Comparison of ENCODE assay signal across 9 mouse cellular contexts in genomic region chr11:65475302-65475701, GRCm38 (mm10).
A peak's percentile ranks its signal among the peaks of the same experiment; 100 is the strongest.
DNase-seq lines count a peak whose midpoint lies in the region; ATAC-seq and TF ChIP-seq lines count a peak whose summit lies in the region.
"Had no signal": no experiment of that assay in that cellular context is flagged by ENCODE, and none has a peak within 500 bp of the region (broad histone marks: within the 10 kb centered on the region; RNA-seq: fewer than 3 reads in every experiment).

No protein-coding gene starts in this region.

- peak; percentile 18 for DNase-seq in retina, postnatal 1 day
- DNase-seq in retina, embryonic 14.5 days (ENCODE audit: low spot score), result no peak
- peak; percentile 82 for DNase-seq in forebrain, postnatal 0 days
- DNase-seq in left cerebral cortex, adult 18-20 months (ENCODE audit: low spot score in 2 of 2), result peak; percentile 72 to 75
- DNase-seq in ovary, adult 18-20 months (ENCODE audit: low spot score), result peak; percentile 58
- DNase-seq in c-Kit-positive CD71-positive TER-119-positive erythroid progenitor cells, embryonic 14.5 days (ENCODE audit: low spot score), result no peak
- no peak for DNase-seq in thymus, adult 2 months

- no peaks in the 10 kb centered on the region for H3K36me3 ChIP-seq in forebrain, postnatal 0 days (ENCODE audit: insufficient read depth)
- no peaks in the 10 kb centered on the region for H3K36me3 ChIP-seq in intestine, embryonic 15.5 days
- no peaks in the 10 kb centered on the region for H3K36me3 ChIP-seq in thymus, adult 2 months (ENCODE audit: control insufficient read depth, insufficient read depth, low read length)

- WGBS in forebrain, postnatal 0 days, result 46% methylated on average over 12 of the region's 12 CpGs
- 53% methylated on average over 12 of the region's 12 CpGs for WGBS in intestine, embryonic 15.5 days
- 93% methylated on average over 12 of the region's 12 CpGs for WGBS in thymus, adult 2 months

- TF ChIP-seq POLR2A in thymus, adult 2 months (IDR thresholded peaks at IDR 0.05; ENCODE audit: control insufficient read depth, extremely low read depth, insufficient read depth, low read length, poor library complexity), result no peak

- H3K4me1 ChIP-seq in forebrain, postnatal 0 days (ENCODE audit: insufficient read depth), result peaks cover 3% of the 10 kb centered on the region; the same call in 1 of the 2 replicates
- H3K4me1 ChIP-seq in intestine, embryonic 15.5 days (replicated peaks), result peaks cover 2% of the 10 kb centered on the region; the same call in 1 of the 2 replicates
- no peaks in the 10 kb centered on the region for H3K4me1 ChIP-seq in thymus, adult 2 months (replicated peaks; ENCODE audit: control insufficient read depth, insufficient read depth, low read length)

- H3K9me3 ChIP-seq in forebrain, postnatal 0 days (ENCODE audit: low read length), result no peaks in the 10 kb centered on the region
- H3K9me3 ChIP-seq in intestine, embryonic 15.5 days, result no peaks in the 10 kb centered on the region

- peak; percentile 86 for ATAC-seq in forebrain, postnatal 0 days
- peak; percentile 75 for ATAC-seq in intestine, embryonic 15.5 days
- ATAC-seq: Patski had no signal

- no peak overlapping the region for H3K27ac ChIP-seq in forebrain, postnatal 0 days (ENCODE audit: low read depth, low read length)
- H3K27ac ChIP-seq in intestine, embryonic 15.5 days, result peak overlapping the region; percentile 52; the same call in 1 of the 2 replicates
- H3K27ac ChIP-seq in thymus, adult 2 months (ENCODE audit: control insufficient read depth, insufficient read depth, low read length), result no peak overlapping the region

- no peak overlapping the region for H3K4me2 ChIP-seq in forebrain, postnatal 0 days (ENCODE audit: low read depth)
- no peak overlapping the region for H3K4me2 ChIP-seq in intestine, embryonic 15.5 days (replicated peaks)

- H3K9ac ChIP-seq in forebrain, postnatal 0 days, result no peak overlapping the region
- no peak overlapping the region for H3K9ac ChIP-seq in intestine, embryonic 15.5 days

- peak; percentile 25; the same call in 1 of the 2 replicates for TF ChIP-seq CTCF in forebrain, postnatal 0 days (IDR thresholded peaks at IDR 0.05; ENCODE audit: low read depth)
- TF ChIP-seq CTCF in thymus, adult 2 months (IDR thresholded peaks at IDR 0.05; ENCODE audit: borderline replicate concordance, control insufficient read depth, extremely low read depth, insufficient read depth, low read length, poor library complexity), result no peak

- H3K4me3 ChIP-seq in forebrain, postnatal 0 days (ENCODE audit: low read depth, low read length), result no peak overlapping the region
- no peak overlapping the region for H3K4me3 ChIP-seq in intestine, embryonic 15.5 days (replicated peaks)
- H3K4me3 ChIP-seq in thymus, adult 2 months (ENCODE audit: control insufficient read depth, insufficient read depth, low read length), result no peak overlapping the region

- H3K27me3 ChIP-seq in forebrain, postnatal 0 days (ENCODE audit: insufficient read depth, low read length), result no peaks in the 10 kb centered on the region
- no peaks in the 10 kb centered on the region for H3K27me3 ChIP-seq in intestine, embryonic 15.5 days (replicated peaks)
- no peaks in the 10 kb centered on the region for H3K27me3 ChIP-seq in thymus, adult 2 months (ENCODE audit: control insufficient read depth, insufficient read depth, low read length)
- H3K27me3 ChIP-seq: Patski had no signal

Comparison
In these comparisons a context has a peak if more than half of its experiments do, and no peak if none do; other contexts are left out.
1. DNase-seq: peak in retina, postnatal 1 day (single experiment), forebrain, postnatal 0 days (single experiment), left cerebral cortex, adult 18-20 months (2 of 2) and ovary, adult 18-20 months (single experiment); none in retina, embryonic 14.5 days (single experiment), c-Kit-positive CD71-positive TER-119-positive erythroid progenitor cells, embryonic 14.5 days (single experiment) and thymus, adult 2 months (single experiment).